Mouse (Mus musculus) limb, embryonic 13.5 days (tissue): ENCODE data around the gene Gpr157. TPM values are rescaled to one million over a fixed set of nuclear protein-coding genes. Genes with fewer than 3 reads are reported as not detected.

Experiments used
- ATAC-seq: fragments of 200-750 bp; cut with Nextera tagmentation; 2 replicates; pipeline ENCODE4 v1.8.0; 2017; ENCODE audit warnings: low read depth, moderate number of reproducible peaks, moderate TSS enrichment; ENCODE audit not compliant: low FRiP score
- H3K27ac ChIP-seq: fragments of 300-500 bp; sonication (generic); 2 replicates; pipeline ENCODE4 v1.5.1; 2015; ENCODE audit warnings: inconsistent platforms, mild to moderate bottlenecking, moderate library complexity
- H3K27me3 ChIP-seq: fragments of 300-500 bp; sonication (generic); 2 replicates; pipeline ENCODE4 v1.6.1; 2015; ENCODE audit warnings: mild to moderate bottlenecking, inconsistent platforms
- H3K36me3 ChIP-seq: fragments of 300-500 bp; sonication (generic); 2 replicates; pipeline ENCODE4 v1.6.1; 2015; ENCODE audit warnings: inconsistent platforms, mild to moderate bottlenecking, moderate library complexity
- H3K4me1 ChIP-seq: fragments of 300-500 bp; sonication (generic); 2 replicates; pipeline ENCODE4 v1.6.1; 2015; ENCODE audit warnings: inconsistent platforms
- H3K4me2 ChIP-seq: fragments of 300-500 bp; sonication (generic); replicated peaks from 2 replicates; pipeline ENCODE4 v1.6.1; 2015; ENCODE audit warnings: inconsistent platforms, mild to moderate bottlenecking, moderate library complexity
- H3K4me3 ChIP-seq: fragments of 300-500 bp; sonication (generic); 2 replicates; pipeline ENCODE4 v1.5.1; 2015; ENCODE audit warnings: moderate library complexity, mild to moderate bottlenecking, inconsistent platforms
- H3K9ac ChIP-seq: fragments of 300-500 bp; sonication (generic); 2 replicates; pipeline ENCODE4 v1.6.1; 2015; ENCODE audit warnings: mild to moderate bottlenecking, inconsistent platforms
- H3K9me3 ChIP-seq: fragments of 300-500 bp; sonication (generic); 2 replicates; pipeline ENCODE4 v1.6.1; 2016; ENCODE audit warnings: inconsistent platforms
- WGBS: fragments of 180-500 bp; shearing (Covaris S2); methylation state at CpG from one replicate; pipeline ENCODE4 v1.1.7; 2015; 5-methylcytosine and 5-hydroxymethylcytosine counted together
- polyA plus RNA-seq: library from polyadenylated mRNA; unstranded; fragments of >200 nt; fragmentation: Nextera tagmentation; extraction: Ambion mirVana; gene quantifications from 2 replicates; pipeline ENCODE4 v1.2.1, GENCODE M21; 2015

Gene Gpr157
- polyA plus RNA-seq, 1 experiment from 2014 or later: 1.2 TPM

DNA sequence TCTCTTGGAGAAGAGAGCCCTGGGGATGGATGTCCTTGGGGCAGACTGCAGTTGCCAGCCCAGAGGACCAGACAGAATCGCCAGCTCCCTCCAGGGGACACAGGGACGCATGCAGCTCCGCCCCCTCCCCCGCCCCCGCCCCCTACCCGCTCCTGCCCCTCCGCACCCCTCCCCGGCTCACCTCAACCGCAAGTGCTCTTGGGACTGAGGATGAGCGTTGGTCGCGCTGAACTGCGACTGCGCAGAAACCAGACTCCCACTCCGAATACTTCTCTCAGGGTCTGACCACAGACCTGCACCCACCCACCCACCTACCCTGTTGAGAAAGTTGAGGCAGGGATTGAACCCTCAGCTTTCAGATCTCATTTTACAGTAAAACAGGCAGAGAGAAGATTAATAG, 31.9 kb downstream of the Gpr157 start, which contains the start of gene Slc2a5:
TSS of gene Slc2a5 (plus strand) at position 229 of the 400 bp plus-strand sequence.
- H3K4me2 ChIP-seq: peak within 1 kb of the TSS; percentile 50
- H3K27ac ChIP-seq: no peak within 1 kb of the TSS
- H3K4me1 ChIP-seq: peaks cover 26% of the 10 kb centered on the region
- no peaks in the 10 kb centered on the region for H3K27me3 ChIP-seq
- ATAC-seq: no peak
- WGBS: 14% methylated on average over 14 of the region's 15 CpGs
- H3K4me3 ChIP-seq: peak within 1 kb of the TSS; percentile 18
- H3K9me3 ChIP-seq: no peaks in the 10 kb centered on the region
- no peak within 1 kb of the TSS for H3K9ac ChIP-seq
- H3K36me3 ChIP-seq: no peaks in the 10 kb centered on the region

DNA sequence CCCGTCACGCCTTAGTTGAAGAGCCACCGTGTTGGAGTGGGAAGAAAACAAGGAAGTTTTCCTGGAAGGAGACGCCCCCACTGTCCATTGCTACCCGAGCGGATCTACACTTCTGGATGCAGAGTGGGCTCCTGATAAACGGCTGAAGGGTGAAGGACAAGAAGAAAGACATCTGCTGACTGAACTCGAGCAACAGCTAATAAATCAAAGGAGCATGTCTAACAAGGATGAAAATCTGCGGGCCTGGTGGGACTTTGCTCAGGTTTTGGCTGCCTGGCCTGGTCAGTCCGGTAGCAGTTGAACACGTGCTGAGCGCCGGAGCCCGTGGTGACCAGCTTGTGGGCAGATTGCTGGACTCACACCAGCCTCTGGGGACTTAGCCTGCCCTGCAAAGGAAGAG, 32.5 kb downstream of the Gpr157 start:
- Histone ChIP-seq H3K9ac (no peak overlapping the region), H3K4me2 (peak overlapping the region; percentile 50), H3K4me3 (no peak overlapping the region), H3K36me3 (no peaks in the 10 kb centered on the region), H3K27me3 (no peaks in the 10 kb centered on the region), H3K27ac (no peak overlapping the region), H3K4me1 (peaks cover 26% of the 10 kb centered on the region), H3K9me3 (no peaks in the 10 kb centered on the region)
- 42% methylated on average over 14 of the region's 14 CpGs for WGBS
- no peak for ATAC-seq

DNA sequence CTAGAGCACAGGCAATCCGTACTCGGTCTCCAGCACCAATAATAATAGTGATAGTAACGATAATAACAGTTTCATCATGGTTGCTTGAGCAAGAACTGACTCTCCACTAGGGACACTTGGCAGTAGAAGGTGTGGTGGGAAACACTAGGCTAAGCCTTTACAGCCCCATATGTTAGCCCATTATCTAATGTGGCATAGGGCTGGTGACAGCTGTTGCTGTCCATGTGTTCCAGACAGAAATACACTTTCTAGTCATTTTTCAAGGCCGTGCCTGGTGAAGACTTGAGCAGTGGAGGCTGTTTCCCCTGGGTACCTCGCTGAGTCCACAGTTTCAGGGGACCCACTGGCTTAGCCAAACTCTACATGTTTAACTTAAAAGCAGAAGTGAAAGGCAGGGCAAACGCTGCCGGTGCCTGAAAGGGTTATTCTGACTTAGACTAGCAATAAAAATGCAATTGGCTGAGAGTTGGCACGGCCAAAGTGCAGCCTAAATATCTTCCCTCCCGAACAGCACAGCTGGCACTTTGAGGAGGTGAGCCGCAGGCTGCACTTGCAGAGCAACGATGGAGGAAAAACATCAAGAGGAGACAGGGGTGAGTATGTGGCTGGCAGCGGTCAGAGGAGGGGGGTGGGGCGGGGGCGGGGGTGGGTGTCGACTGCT, 33.1 kb downstream of the Gpr157 start:
- no peak overlapping the region for H3K27ac ChIP-seq
- 25% methylated on average over 15 of the region's 15 CpGs for WGBS
- ATAC-seq: no peak
- no peaks in the 10 kb centered on the region for H3K36me3 ChIP-seq
- peaks cover 26% of the 10 kb centered on the region for H3K4me1 ChIP-seq
- H3K9me3 ChIP-seq: no peaks in the 10 kb centered on the region
- no peak overlapping the region for H3K9ac ChIP-seq
- peak overlapping the region; percentile 50 for H3K4me2 ChIP-seq
- H3K27me3 ChIP-seq: no peaks in the 10 kb centered on the region
- peak overlapping the region; percentile 14 for H3K4me3 ChIP-seq

DNA sequence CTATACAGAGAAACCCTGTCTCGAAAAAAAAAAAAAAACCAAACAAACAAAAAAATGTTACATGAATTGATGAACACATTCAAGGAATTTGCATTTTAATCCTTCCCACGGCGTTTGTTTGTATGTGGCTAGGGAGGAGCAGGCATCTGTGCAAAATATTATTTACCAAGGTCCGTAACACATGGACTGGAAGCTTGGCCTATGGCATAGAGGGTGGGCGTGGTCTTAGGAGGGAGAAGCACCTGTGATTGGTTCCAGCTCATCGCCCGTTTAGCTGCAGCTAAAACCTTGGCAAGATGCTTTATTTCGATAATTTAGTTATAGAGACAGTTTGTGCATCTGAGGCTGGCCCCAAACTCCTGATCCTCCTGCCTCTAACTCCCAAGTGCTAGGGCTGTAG, 34.3 kb downstream of the Gpr157 start:
- Histone ChIP-seq H3K4me1 (peaks cover 26% of the 10 kb centered on the region), H3K36me3 (no peaks in the 10 kb centered on the region), H3K27me3 (no peaks in the 10 kb centered on the region), H3K4me2 (no peak overlapping the region), H3K4me3 (no peak overlapping the region), H3K27ac (no peak overlapping the region), H3K9ac (no peak overlapping the region), H3K9me3 (no peaks in the 10 kb centered on the region)
- no peak for ATAC-seq
- 73% methylated on average over 8 of the region's 8 CpGs for WGBS

DNA sequence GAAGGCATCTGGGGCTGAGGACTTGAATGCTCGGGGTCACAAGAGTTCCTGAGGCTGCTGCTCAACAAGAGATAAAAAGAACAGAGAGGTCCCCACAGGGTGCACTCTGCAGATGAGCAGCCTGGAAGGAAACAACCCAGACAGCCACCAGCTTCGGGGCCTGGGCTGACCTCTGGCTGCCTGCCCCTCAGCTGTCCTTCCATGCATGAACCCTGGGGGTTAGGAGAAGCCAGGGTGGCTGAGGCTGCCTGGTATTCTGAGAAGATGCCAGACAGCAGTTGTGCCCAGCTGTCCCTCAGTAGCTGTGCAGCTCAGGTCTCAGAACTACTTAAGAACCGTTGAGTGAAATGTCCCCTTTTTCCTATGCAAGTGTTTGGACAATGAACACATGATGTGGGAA, 35.3 kb downstream of the Gpr157 start:
- Histone ChIP-seq H3K27ac (no peak overlapping the region), H3K4me1 (peaks cover 26% of the 10 kb centered on the region), H3K9ac (no peak overlapping the region), H3K4me2 (no peak overlapping the region), H3K36me3 (no peaks in the 10 kb centered on the region), H3K4me3 (no peak overlapping the region), H3K9me3 (no peaks in the 10 kb centered on the region), H3K27me3 (no peaks in the 10 kb centered on the region)
- no peak for ATAC-seq
- 62% methylated on average over 3 of the region's 3 CpGs for WGBS

DNA sequence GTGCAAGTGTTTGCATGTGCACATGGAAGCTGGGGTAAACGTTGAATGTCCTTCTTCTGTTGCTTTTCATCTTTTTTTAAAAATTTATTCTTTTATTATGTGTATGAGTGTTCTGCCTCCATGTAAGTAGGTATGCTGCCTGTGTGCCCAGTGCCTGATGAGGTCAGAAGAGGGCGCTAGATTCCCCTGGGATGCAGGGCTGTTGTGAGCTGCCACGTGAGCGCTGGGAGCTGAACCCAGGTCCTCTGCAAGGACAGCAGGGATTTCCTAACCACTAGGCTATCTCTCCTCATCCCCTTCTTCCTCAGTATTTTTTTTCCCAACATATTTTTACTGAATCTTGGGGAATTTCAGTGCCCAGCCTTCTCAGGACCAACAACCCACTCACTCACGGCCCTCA, 39.2 kb downstream of the Gpr157 start:
- H3K4me1 ChIP-seq: peaks cover 7% of the 10 kb centered on the region
- H3K9me3 ChIP-seq: no peaks in the 10 kb centered on the region
- no peak for ATAC-seq
- 90% methylated on average over 5 of the region's 5 CpGs for WGBS
- no peaks in the 10 kb centered on the region for H3K36me3 ChIP-seq
- no peak overlapping the region for H3K4me2 ChIP-seq
- H3K27ac ChIP-seq: no peak overlapping the region
- no peak overlapping the region for H3K4me3 ChIP-seq
- H3K9ac ChIP-seq: no peak overlapping the region
- H3K27me3 ChIP-seq: no peaks in the 10 kb centered on the region

DNA sequence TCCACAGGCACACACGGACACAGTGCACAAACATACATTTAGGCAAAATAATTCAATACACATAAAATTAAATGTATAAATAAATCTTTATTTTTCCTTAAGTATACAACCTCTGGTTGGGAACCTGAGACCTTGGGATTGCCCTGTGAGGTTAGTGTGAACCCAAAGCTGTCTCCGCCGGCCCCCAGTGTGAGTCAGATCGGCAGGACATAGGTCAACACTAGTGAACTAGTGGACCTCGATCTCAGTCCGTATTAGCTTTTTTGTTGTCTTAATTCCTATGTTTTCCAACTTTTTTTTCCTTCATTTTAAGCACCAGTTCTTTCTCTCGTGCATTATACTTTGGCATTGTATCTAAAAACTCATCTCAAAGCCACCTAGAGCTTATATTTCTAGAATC, 40.7 kb downstream of the Gpr157 start:
- no peak overlapping the region for H3K4me2 ChIP-seq
- WGBS: 91% methylated on average over 7 of the region's 7 CpGs
- ATAC-seq: no peak
- H3K36me3 ChIP-seq: no peaks in the 10 kb centered on the region
- no peak overlapping the region for H3K27ac ChIP-seq
- H3K4me3 ChIP-seq: no peak overlapping the region
- no peaks in the 10 kb centered on the region for H3K27me3 ChIP-seq
- no peak overlapping the region for H3K9ac ChIP-seq
- peaks cover 10% of the 10 kb centered on the region for H3K4me1 ChIP-seq
- H3K9me3 ChIP-seq: no peaks in the 10 kb centered on the region

DNA sequence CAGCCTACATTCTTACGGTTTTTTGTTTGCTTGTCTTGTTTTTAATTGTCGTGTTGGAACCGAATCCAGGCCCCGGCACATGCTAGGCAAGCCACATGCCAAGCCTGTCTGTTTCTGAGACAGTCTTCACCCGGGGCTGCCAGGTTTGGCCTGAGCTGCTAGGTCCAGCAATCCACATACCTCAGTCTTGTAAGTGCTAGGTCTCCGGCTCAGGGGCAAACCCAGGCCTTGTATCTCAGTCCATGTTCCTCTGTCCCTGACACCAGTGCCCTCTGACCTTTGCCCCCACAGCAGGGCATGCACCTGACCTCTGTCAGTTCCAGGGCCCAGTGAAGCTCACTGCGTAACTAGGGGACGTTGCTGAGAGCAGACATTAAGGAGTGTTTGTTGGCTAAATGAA, 41.4 kb downstream of the Gpr157 start:
- no peak for ATAC-seq
- no peak overlapping the region for H3K4me2 ChIP-seq

DNA sequence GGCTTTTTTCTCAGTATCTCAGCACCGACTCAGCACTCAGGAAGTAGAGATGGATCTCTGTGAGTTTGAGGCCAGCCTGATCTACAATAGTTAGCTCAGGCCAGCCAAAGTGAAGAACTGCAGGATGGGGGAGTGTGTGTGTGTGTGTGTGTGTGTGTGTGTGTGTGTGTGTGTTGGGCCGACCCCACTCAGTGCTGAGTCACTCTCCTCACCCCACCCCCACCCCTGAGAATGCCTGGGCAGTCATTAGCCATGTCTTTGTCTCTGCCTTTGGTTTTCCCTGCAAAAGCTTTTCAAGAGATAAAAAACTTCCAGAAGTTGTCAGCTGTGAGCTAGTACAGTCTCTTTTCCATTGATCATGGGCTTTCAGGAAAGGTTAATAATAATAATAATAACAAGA, 43.5 kb downstream of the Gpr157 start:
- Histone ChIP-seq H3K4me2 (no peak overlapping the region), H3K36me3 (no peaks in the 10 kb centered on the region), H3K9me3 (no peaks in the 10 kb centered on the region), H3K27me3 (no peaks in the 10 kb centered on the region), H3K27ac (no peak overlapping the region), H3K4me1 (peaks cover 13% of the 10 kb centered on the region), H3K4me3 (no peak overlapping the region), H3K9ac (no peak overlapping the region)
- WGBS: 50% methylated on average over 2 of the region's 2 CpGs
- no peak for ATAC-seq

More for the DNA sequence above, 41.4 kb downstream of the Gpr157 start:
- Histone ChIP-seq H3K9me3 (no peaks in the 10 kb centered on the region), H3K36me3 (no peaks in the 10 kb centered on the region), H3K9ac (no peak overlapping the region), H3K4me1 (peaks cover 13% of the 10 kb centered on the region), H3K4me3 (no peak overlapping the region), H3K27me3 (no peaks in the 10 kb centered on the region), H3K27ac (no peak overlapping the region; the same call in 1 of the 2 replicates)
- 45% methylated on average over 8 of the region's 8 CpGs for WGBS

DNA sequence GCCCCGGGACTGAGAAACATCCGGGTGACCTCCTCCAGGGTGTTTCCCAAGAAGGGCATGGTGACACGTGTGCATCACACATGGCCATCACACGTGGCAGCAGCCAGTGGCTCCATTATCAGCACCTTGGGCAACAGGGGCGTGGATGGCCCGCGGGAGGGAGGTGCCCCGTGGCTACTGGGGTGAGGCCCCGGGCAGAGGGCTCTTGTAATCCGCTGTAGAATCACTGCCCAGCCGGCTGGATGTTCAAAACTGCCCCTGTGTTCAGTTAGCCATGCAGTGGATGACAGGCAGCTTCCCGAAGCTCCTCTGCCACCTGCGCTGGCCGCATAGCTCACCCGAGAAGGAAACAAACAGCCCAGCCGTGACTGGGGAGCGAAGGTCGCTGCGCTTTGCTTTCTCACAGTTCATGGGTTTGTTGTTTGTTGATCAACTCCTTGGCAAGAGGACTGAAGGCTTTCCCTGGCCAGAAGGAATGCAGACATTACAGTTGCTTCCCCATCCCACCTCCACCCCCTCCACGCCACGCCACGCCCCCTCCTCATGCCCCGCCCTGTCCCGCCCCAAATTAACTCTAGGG, 45.6 kb downstream of the Gpr157 start:
- Histone ChIP-seq H3K9me3 (no peaks in the 10 kb centered on the region), H3K4me1 (peaks cover 13% of the 10 kb centered on the region)
- no peak for ATAC-seq

DNA sequence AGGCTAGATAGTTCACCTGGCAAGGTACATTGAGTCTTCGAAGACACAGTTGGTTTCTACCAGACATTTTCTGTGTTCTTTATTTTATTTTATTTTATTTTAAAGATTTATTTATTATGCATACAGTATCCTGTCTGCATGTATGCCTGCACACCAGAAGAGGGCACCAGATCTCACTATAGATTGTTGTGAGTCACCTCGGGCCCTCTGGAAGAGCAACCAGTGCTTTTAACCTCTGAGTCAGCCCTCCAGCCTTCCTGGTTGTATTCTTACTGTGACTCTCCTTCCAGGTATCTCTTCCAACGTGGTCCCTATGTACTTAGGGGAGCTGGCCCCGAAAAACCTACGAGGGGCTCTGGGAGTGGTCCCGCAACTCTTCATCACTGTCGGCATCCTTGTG, 48.1 kb downstream of the Gpr157 start:
- Histone ChIP-seq H3K27ac (no peak overlapping the region), H3K4me3 (no peak overlapping the region), H3K4me1 (peaks cover 16% of the 10 kb centered on the region), H3K36me3 (no peaks in the 10 kb centered on the region), H3K9ac (no peak overlapping the region), H3K27me3 (no peaks in the 10 kb centered on the region), H3K9me3 (no peaks in the 10 kb centered on the region), H3K4me2 (no peak overlapping the region)
- 83% methylated on average over 7 of the region's 7 CpGs for WGBS
- no peak for ATAC-seq

More for the DNA sequence above, 45.6 kb downstream of the Gpr157 start:
- Histone ChIP-seq H3K36me3 (no peaks in the 10 kb centered on the region), H3K27me3 (no peaks in the 10 kb centered on the region), H3K9ac (0 out of 2 replicates have a peak overlapping the region, but pooled peaks have one; percentile 19), H3K4me2 (peak overlapping the region; percentile 55), H3K4me3 (peak overlapping the region; percentile 27), H3K27ac (no peak overlapping the region)
- 29% methylated on average over 24 of the region's 24 CpGs for WGBS

DNA sequence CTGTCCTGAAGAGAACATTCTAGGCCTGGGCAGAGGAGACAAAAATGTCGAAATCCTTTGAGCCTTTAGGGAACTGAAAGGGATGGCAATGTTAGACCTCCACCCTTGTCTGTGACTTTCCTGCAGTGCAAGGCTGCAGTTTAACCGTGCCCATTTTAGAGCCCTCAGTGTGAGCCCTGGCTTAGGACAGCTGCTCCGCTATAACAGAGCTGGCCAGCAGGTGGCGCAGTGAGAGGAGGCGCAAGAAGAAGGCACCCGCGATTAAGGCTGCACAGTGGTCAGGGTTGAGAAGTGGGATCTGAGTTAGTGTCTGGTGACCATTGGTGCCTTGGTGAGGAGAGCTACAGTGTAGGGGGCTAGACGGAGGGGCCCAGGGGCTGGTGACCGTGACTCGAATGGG, 49.5 kb downstream of the Gpr157 start:
- Histone ChIP-seq H3K27ac (no peak overlapping the region), H3K9ac (no peak overlapping the region), H3K4me2 (0 out of 2 replicates have a peak overlapping the region, but pooled peaks have one; percentile 23), H3K27me3 (no peaks in the 10 kb centered on the region), H3K4me3 (no peak overlapping the region), H3K4me1 (peaks cover 16% of the 10 kb centered on the region), H3K36me3 (no peaks in the 10 kb centered on the region), H3K9me3 (no peaks in the 10 kb centered on the region)
- ATAC-seq: no peak
- WGBS: 7% methylated on average over 10 of the region's 10 CpGs
